Mouse (Mus musculus) megakaryocyte, embryonic 14.5 days (primary cell): ENCODE results near the gene Gm49711. TPM values are rescaled to one million over a fixed set of nuclear protein-coding genes. Genes with fewer than 3 reads are reported as not detected.

Source experiments
- H3K27me3 ChIP-seq: replicated peaks from 2 replicates; pipeline ENCODE3; 2012; ENCODE audit warnings: inconsistent platforms
- H3K36me3 ChIP-seq: replicated peaks from 2 replicates; pipeline ENCODE3; 2012; ENCODE audit warnings: low read length, inconsistent platforms, mixed read lengths
- H3K4me1 ChIP-seq: 2 replicates; pipeline ENCODE4 v1.6.1; 2012; ENCODE audit warnings: inconsistent platforms
- H3K4me3 ChIP-seq: replicated peaks from 2 replicates; pipeline ENCODE3; 2012; ENCODE audit warnings: moderate library complexity, mild to moderate bottlenecking, inconsistent platforms
- H3K9me3 ChIP-seq: 2 replicates; pipeline ENCODE4 v1.6.1; 2012; ENCODE audit warnings: inconsistent platforms
- FLI1 ChIP-seq: IDR thresholded peaks from 2 replicates; pipeline ENCODE4 v1.6.1; 2012; ENCODE audit warnings: low read length, inconsistent platforms, mixed read lengths
- GATA1 ChIP-seq: IDR thresholded peaks from 3 replicates; pipeline ENCODE4 v1.6.1; 2012; ENCODE audit warnings: mixed read lengths, low read length, inconsistent platforms, borderline replicate concordance
- polyA plus RNA-seq: library from polyadenylated mRNA; stranded (reverse); fragments of >175 nt; gene quantifications from 2 replicates; pipeline ENCODE4 v1.2.3, GENCODE M21; 2012; ENCODE audit warnings: low replicate concordance; ENCODE audit not compliant: insufficient read depth

The Gm49711 gene
- polyA plus RNA-seq, 1 experiment = not detected

GRCm38 (mm10) chr16:92037891-92038607 is 20.1 kb upstream of the Gm49711 start:
- peaks cover 18% of the 10 kb centered on the region for H3K9me3 ChIP-seq
- TF ChIP-seq GATA1 (no peak), FLI1 (no peak)
- peak overlapping the region; percentile 12 for H3K4me3 ChIP-seq
- peaks cover 28% of the 10 kb centered on the region for H3K27me3 ChIP-seq
- peaks cover 6% of the 10 kb centered on the region for H3K4me1 ChIP-seq
- no peaks in the 10 kb centered on the region for H3K36me3 ChIP-seq

GRCm38 (mm10) chr16:92039421-92039820 is 18.7 kb upstream of the Gm49711 start:
- Histone ChIP-seq H3K4me1 (peaks cover 6% of the 10 kb centered on the region), H3K4me3 (peak overlapping the region; percentile 28), H3K9me3 (peaks cover 16% of the 10 kb centered on the region), H3K27me3 (peaks cover 25% of the 10 kb centered on the region), H3K36me3 (no peaks in the 10 kb centered on the region)
- TF ChIP-seq GATA1 (no peak), FLI1 (no peak)

- Histone ChIP-seq H3K4me3 (no peak overlapping the region), H3K4me1 (peaks cover 6% of the 10 kb centered on the region), H3K27me3 (peaks cover 26% of the 10 kb centered on the region), H3K9me3 (peaks cover 20% of the 10 kb centered on the region), H3K36me3 (no peaks in the 10 kb centered on the region)
- TF ChIP-seq GATA1 = no peak
- no peak for TF ChIP-seq FLI1
Observed at GRCm38 (mm10) chr16:92039966-92040365, 18.1 kb upstream of the Gm49711 start.

- TF ChIP-seq GATA1 = no peak
- no peak for TF ChIP-seq FLI1
- peaks cover 18% of the 10 kb centered on the region for H3K4me1 ChIP-seq
Observed at GRCm38 (mm10) chr16:92051777-92052310, 6.3 kb upstream of the Gm49711 start.

GRCm38 (mm10) chr16:92052569-92052968 is 5.5 kb upstream of the Gm49711 start:
- Histone ChIP-seq H3K27me3 (peaks cover 24% of the 10 kb centered on the region), H3K4me3 (no peak overlapping the region), H3K4me1 (peaks cover 25% of the 10 kb centered on the region), H3K36me3 (no peaks in the 10 kb centered on the region), H3K9me3 (peaks cover 36% of the 10 kb centered on the region)
- TF ChIP-seq GATA1 (no peak), FLI1 (no peak)

More at GRCm38 (mm10) chr16:92051777-92052310, 6.3 kb upstream of the Gm49711 start:
- Histone ChIP-seq H3K9me3 (peaks cover 36% of the 10 kb centered on the region), H3K36me3 (no peaks in the 10 kb centered on the region), H3K4me3 (peak overlapping the region; percentile 60), H3K27me3 (peaks cover 26% of the 10 kb centered on the region)

GRCm38 (mm10) chr16:92056711-92057110 is 1.4 kb upstream of the Gm49711 start:
- no peak overlapping the region for H3K4me3 ChIP-seq
- peaks cover 16% of the 10 kb centered on the region for H3K36me3 ChIP-seq
- H3K4me1 ChIP-seq = peaks cover 39% of the 10 kb centered on the region
- TF ChIP-seq GATA1 (no peak), FLI1 (no peak)
- H3K27me3 ChIP-seq = peaks cover 13% of the 10 kb centered on the region
- peaks cover 29% of the 10 kb centered on the region for H3K9me3 ChIP-seq

GRCm38 (mm10) chr16:92057456-92057851 is 662 bp upstream of the Gm49711 start:
- H3K36me3 ChIP-seq = peaks cover 24% of the 10 kb centered on the region
- TF ChIP-seq GATA1 = no peak
- no peak for TF ChIP-seq FLI1
- H3K27me3 ChIP-seq = peaks cover 7% of the 10 kb centered on the region
- H3K4me1 ChIP-seq = peaks cover 39% of the 10 kb centered on the region
- peaks cover 21% of the 10 kb centered on the region for H3K9me3 ChIP-seq
- peak overlapping the region; percentile 98 for H3K4me3 ChIP-seq

GRCm38 (mm10) chr16:92058644-92059620 is 816 bp downstream of the Gm49711 start:
- TF ChIP-seq GATA1 = no peak

GRCm38 (mm10) chr16:92060213-92060612 is 2.1 kb downstream of the Gm49711 start:
- H3K4me3 ChIP-seq = peak overlapping the region; percentile 10
- peaks cover 39% of the 10 kb centered on the region for H3K4me1 ChIP-seq
- H3K36me3 ChIP-seq = peaks cover 51% of the 10 kb centered on the region
- H3K9me3 ChIP-seq = no peaks in the 10 kb centered on the region
- H3K27me3 ChIP-seq = no peaks in the 10 kb centered on the region
- no peak for TF ChIP-seq GATA1
- TF ChIP-seq FLI1 = no peak

More at GRCm38 (mm10) chr16:92058644-92059620, 816 bp downstream of the Gm49711 start:
- H3K36me3 ChIP-seq = peaks cover 38% of the 10 kb centered on the region
- peaks cover 3% of the 10 kb centered on the region for H3K27me3 ChIP-seq
- H3K4me1 ChIP-seq = peaks cover 35% of the 10 kb centered on the region
- peaks cover 10% of the 10 kb centered on the region for H3K9me3 ChIP-seq
- peak overlapping the region; percentile 98 for H3K4me3 ChIP-seq
